Mouse (Mus musculus) thymus, postnatal 14 days (tissue): ENCODE results near the gene Eps8.
"Not testable (repeated sequence)": the region's sequence is repeated elsewhere in the genome, so short reads cannot be mapped to it uniquely, and the experiment has no call there.

Experiments used
- DNase-seq: peaks from one replicate; pipeline ENCODE4 v3.0.0; 2021

Gene Eps8

GRCm38 (mm10) chr6:137509341-137510045, 145.2 kb downstream of the Eps8 start:
- DNase-seq: no peak

DNA sequence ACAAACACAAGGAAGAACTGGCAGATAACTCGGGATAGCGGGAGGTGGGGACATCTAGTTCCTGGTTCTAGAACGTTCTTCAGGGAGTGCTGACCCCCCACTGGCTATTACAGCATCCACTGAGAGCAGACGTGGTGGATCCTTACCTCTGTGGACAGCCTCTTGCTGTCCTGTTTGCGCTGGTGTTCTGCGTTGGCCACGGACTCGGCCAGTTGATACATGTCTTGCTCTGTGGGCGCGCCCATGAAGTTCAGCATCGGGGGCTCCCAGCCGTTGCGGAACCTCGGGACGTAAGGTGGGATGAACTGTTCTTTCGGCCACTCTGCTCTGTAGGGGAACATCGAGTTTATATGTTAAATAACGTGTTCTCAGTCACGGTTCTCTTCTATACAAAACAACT, 145.7 kb downstream of the Eps8 start:
- DNase-seq: no peak

GRCm38 (mm10) chr6:137506563-137506962, 148.1 kb downstream of the Eps8 start:
- DNase-seq: no peak

- DNase-seq: no peak
These were observed 149.0 kb downstream of the Eps8 start for GRCm38 (mm10) chr6:137505555-137506227.

DNA sequence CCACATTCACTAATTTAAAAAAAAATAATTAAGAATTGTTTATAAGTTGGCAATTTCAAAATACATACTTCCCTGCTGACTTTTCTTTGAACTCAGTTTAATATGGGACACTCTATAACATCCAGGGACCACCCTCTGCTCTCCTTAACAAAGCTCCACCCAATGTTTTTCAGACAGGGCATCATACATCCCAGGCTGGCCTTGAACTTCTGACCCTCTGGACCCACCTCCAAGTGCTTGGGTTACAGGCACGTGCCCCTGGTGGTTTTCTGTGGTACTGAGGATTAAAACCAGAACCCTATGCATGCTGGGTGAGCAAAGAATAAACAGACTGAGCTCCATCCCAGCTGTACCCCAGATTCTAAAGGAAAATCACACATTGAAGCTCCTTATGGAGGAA, 150.6 kb downstream of the Eps8 start:
- no peak for DNase-seq

- DNase-seq: no peak
These were observed 151.2 kb downstream of the Eps8 start for GRCm38 (mm10) chr6:137503462-137503861.

GRCm38 (mm10) chr6:137503009-137503408, 151.7 kb downstream of the Eps8 start:
- DNase-seq: no peak

DNA sequence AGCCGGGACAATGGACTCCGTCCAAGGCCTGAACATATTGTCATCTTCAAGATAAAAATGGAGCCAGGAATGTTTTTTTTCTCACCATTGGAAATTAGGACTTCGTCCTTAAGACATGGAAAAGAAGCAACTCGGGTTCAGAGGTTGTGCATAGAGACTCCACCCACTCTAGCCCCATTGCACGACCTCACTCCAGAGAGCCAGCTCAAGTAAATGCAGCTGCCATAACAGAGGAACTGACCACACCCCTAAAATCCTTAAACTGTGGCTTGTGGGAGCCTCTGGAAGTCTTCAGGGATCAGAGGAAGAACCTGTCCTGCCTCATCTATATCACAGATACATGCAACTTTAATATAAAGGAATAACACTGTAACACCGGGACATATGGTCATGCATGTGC, 155.9 kb downstream of the Eps8 start:
- DNase-seq: no peak

GRCm38 (mm10) chr6:137497208-137497835, 157.4 kb downstream of the Eps8 start:
- DNase-seq: no peak

DNA sequence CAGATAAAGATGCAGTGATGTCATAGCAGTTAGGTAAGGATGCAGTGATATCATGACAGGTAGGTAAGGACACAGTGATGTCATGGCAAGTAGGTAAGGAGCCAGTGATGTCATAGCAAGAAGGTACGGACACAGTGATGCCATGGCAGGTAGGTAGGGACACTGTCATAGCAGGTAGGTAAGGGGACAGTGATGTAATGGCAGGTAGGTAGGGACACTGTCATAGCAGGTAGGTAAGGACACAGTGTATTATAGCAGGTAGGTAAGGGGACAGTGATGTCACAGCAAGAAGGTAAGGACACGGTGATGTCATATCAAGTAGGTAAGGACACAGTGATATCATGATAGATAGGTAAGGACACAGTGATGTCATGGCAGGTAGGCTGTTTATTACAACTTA, 158.1 kb downstream of the Eps8 start:
- DNase-seq: no peak

GRCm38 (mm10) chr6:137495233-137495632, 159.4 kb downstream of the Eps8 start:
- DNase-seq: no peak

- no peak for DNase-seq
These were observed 159.9 kb downstream of the Eps8 start for GRCm38 (mm10) chr6:137494801-137495200.

GRCm38 (mm10) chr6:137494136-137494475, 160.6 kb downstream of the Eps8 start:
- DNase-seq: no peak

- DNase-seq: no peak
These were observed 161.2 kb downstream of the Eps8 start for GRCm38 (mm10) chr6:137493211-137494135.

- no peak for DNase-seq
These were observed 162.1 kb downstream of the Eps8 start for GRCm38 (mm10) chr6:137492582-137492981.

GRCm38 (mm10) chr6:137491659-137492058, 163.0 kb downstream of the Eps8 start:
- DNase-seq: no peak

GRCm38 (mm10) chr6:137490115-137490514, 164.6 kb downstream of the Eps8 start:
- no peak for DNase-seq

DNA sequence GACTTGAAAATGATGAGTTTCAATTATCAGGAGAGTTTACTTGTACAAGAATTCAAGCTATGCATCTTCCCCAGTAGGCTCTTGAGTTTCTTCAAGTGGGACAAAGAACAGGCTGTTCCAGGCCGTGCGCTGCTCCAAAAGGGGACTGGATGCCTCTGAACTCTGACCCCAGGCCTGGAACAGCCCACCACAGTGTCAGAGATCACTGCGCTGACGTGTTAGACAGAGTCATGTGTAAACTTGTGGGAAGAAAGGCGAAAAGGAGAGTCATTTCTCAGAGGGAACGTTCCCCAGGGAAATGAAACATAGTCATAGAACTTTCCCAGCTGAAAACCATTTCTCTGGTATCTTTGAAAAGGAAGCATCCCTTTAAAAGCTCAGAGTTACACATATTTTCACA, 167.2 kb downstream of the Eps8 start:
- no peak for DNase-seq

GRCm38 (mm10) chr6:137482891-137483290, 171.8 kb downstream of the Eps8 start:
- DNase-seq: no peak

DNA sequence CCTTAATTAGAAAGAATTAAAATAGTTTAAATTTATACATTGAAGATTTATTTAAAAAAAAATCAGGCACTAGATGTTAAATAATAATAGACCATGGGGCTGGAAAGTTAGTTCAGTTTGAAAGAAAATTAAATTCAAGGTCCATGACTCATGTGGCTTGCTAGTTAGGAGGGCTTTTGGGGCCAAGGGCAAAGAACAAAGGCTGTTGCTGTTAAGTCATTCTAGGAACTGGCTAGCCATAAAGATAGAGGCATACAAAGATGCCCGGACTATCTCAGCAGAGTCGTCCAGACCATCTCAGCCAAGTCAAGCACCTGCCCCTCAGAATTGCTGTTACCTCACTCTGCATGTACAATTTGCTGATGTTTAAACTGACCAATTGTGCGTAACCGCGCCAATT, 179.0 kb downstream of the Eps8 start:
- DNase-seq: not testable (repeated sequence)

DNA sequence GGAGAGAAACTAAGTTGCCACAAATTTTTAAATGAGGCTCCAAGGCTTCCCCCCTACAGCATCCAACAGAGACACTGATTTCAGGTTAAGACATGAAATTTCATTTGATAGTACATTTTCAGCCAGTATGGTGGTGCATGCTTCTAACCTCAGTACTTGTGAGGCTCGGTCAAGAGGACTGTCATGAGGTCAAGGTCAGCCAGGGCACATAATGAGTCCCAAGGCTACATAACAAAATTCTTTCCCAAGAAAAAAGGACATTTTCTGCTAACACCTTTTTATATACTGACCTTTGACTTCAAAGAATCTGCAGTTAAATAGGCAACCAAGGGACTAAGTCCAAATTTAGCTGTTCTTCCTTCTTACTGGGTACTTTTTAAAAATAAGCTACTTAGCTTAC, 181.2 kb downstream of the Eps8 start:
- no peak for DNase-seq

DNA sequence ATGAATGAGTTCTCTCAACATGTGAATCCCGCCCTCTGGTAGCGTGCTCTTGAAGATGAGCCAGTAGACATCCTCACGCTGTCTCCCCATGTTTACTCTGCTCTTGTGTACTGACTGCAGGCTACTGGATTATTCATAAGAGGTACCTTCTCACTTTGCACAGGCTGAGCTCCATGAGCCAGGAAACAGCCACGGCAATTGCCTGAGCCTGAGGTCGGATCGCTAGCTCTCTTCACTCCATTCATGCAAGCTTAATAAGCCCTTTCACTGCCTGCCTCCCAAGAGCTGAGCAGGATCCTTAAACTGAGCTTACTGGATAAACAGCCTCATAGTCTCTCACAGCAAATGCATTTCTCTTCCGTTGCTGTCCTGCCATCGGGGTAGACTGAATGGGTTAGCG, 182.5 kb downstream of the Eps8 start:
- DNase-seq: no peak

DNA sequence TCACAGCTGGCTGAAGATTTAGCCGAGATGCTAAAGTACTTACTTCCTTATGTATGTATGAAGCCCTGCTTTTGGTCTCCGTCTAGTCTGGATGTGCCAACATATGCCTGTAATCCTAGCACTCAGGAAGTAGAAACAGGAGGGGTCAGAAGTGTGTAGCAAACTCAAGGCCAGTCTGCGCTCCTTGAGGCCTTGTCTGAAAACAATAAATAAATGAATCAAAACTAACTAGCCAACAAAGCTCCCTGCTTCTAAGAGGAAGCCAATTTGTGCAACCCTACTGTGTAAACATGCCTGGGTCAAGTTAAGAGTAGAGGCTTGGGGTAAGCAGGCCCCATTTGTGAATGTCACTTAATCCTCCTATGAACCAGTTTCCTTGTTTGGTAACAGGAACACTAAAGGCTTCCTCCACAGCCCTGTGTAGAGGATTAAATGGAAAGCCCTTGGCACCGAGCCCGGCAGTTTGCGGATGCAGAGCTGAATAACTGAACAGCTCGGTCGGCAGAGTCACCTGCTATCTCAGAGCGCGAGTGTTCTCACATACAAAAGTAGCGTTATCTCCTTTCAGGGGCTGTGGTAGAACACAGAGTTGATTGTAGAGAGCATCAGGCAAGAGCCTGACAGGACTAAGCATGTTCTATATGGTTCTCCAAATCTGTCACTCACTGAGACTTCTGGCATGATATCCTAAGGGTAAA, 183.6 kb downstream of the Eps8 start:
- DNase-seq: no peak
